Mouse (Mus musculus): ENCODE data around the gene Pde3a.

DNA sequence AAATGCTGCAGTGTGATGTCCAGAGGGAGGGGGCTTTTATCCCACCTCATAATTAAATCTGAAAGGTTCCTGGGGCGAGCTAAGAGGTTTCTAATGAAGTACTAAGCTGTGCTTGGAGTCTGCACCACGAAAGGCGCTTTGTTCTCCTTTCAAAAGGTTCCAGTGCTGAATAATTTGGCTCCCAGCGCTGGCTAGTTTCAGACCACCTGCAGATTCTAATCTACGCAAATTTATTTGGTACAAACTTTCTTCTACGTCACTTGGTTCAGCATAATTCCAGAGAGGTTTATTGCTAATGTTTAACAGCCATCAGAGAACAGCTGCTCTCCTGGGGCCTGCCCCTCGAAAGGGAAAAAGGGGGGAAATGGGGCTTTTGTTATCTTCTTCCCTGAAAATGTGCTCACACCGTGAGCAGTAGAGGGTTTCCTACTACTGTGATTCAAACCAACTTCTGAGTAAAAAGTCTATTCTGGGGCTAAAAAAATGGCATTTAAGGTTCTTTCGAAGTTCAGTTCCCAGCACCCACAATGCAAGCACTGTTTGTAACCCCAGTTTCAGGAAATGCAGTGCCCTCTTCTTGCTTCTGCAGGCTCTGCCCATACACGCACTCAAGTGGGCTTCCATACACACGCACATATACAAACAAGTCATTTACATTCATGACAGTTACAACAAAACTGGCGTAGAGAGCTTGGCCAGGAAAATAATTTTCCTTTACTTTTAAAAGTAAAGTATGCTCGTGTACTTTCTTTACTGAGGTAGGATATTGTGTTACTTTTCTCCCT is 246.8 kb downstream of the Pde3a start:
- TF ChIP-seq USF1 (IDR thresholded peaks at IDR 0.05; ENCODE audit: low read depth) (no peak), CTCF (IDR thresholded peaks at IDR 0.05; ENCODE audit: control insufficient read depth, insufficient read depth, insufficient read length) (no peak), MYOD1 (IDR thresholded peaks at IDR 0.05; ENCODE audit: control insufficient read depth, insufficient read length, low read depth) (no peak), FOSL1 (IDR thresholded peaks at IDR 0.05; ENCODE audit: insufficient read depth, low read length, poor library complexity, severe bottlenecking) (no peak), MAX (IDR thresholded peaks at IDR 0.05) (no peak)
